Mouse (Mus musculus): ENCODE measurements around the gene Sprtn. TPM values are rescaled to one million over a fixed set of nuclear protein-coding genes. Genes with fewer than 3 reads are reported as not detected.

Sprtn gene
- polyA plus RNA-seq, 1 experiment from 2014 or later = 6.9 TPM

GRCm38 (mm10) chr8:124910349-124910748, 12.7 kb downstream of the Sprtn start:
- ATAC-seq (no peak), DNase-seq (ENCODE audit: low spot score) (no peak)
- TF ChIP-seq CTCF (IDR thresholded peaks at IDR 0.05) (no peak), EP300 (IDR thresholded peaks at IDR 0.05) (no peak)
- Histone ChIP-seq H3K27ac (ENCODE audit: low read length) (no peak overlapping the region), H3K9me3 (ENCODE audit: low read length) (no peaks in the 10 kb centered on the region), H3K36me3 (ENCODE audit: insufficient read depth, low read length) (peaks cover 23% of the 10 kb centered on the region), H3K4me1 (ENCODE audit: insufficient read depth, low read depth, low read length) (0 out of 2 replicates have a peak, but pooled peaks cover 4% of the 10 kb centered on the region), H3K27me3 (replicated peaks; ENCODE audit: insufficient read depth, low read length) (no peaks in the 10 kb centered on the region), H3K4me3 (ENCODE audit: low read depth, low read length) (no peak overlapping the region), H3K4me2 (replicated peaks; ENCODE audit: low read depth, low read length) (no peak overlapping the region), H3K9ac (replicated peaks; ENCODE audit: low read depth) (no peak overlapping the region)
- WGBS = 81% methylated on average over 10 of the region's 10 CpGs

DNA sequence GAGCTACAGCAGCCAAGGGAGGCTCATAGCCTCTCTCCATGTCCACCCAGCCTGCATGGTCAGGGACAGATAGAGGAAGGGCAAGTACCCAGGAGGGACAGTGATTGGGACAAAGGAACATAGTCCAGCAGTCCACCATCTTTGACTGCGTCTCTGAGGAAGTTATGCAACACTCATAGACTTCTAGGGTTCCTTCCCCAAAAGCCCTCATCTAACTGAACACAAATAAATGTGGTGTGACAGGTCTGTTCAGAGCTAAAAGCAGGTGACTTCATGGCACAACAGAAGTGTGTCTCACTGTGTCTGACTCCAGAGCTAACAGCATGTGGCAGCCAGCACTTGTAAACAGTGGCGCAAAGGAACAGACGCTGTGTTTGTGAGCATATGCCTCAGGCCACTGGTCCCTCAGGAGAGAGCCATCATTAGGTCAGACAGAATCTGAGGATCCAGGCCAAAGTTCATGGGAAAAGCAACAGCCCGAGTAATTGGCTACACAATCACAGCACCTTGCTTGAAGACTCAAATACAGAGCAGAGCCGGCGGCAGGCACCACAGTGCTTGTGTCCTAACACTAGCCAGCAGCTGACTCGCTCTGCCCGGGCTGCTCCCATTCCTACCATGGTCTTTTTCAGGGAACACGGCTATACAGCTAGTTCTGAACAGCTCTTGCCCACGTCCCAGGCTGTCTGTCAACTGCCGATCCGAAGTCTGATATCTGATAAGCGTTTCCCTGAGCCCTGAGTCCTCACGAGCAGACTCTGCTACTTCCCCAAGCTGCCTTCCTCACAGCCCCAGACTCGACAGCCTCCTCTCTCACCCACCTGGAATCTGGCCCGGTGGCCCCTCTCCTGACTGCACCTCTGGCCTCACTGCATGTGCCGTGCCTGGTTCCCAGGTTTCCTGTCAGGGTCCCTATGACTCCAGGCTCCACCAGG, 14.5 kb downstream of the Sprtn start:
- peak overlapping the region; percentile 26; the same call in 1 of the 2 replicates for H3K27ac ChIP-seq (ENCODE audit: low read length)
- no peaks in the 10 kb centered on the region for H3K4me1 ChIP-seq (ENCODE audit: insufficient read depth, low read depth, low read length)
- peaks cover 21% of the 10 kb centered on the region for H3K36me3 ChIP-seq (ENCODE audit: insufficient read depth, low read length)
- H3K4me3 ChIP-seq (ENCODE audit: low read depth, low read length) = no peak overlapping the region
- peak; percentile 57 for ATAC-seq
- H3K9me3 ChIP-seq (ENCODE audit: low read length) = no peaks in the 10 kb centered on the region
- no peak for TF ChIP-seq CTCF (IDR thresholded peaks at IDR 0.05)
- TF ChIP-seq EP300 (IDR thresholded peaks at IDR 0.05) = no peak
- H3K27me3 ChIP-seq (replicated peaks; ENCODE audit: insufficient read depth, low read length) = no peaks in the 10 kb centered on the region
- no peak overlapping the region for H3K4me2 ChIP-seq (replicated peaks; ENCODE audit: low read depth, low read length)
- WGBS = 73% methylated on average over 17 of the region's 17 CpGs
- H3K9ac ChIP-seq (replicated peaks; ENCODE audit: low read depth) = no peak overlapping the region
- peak; percentile 37 for DNase-seq (ENCODE audit: low spot score)

DNA sequence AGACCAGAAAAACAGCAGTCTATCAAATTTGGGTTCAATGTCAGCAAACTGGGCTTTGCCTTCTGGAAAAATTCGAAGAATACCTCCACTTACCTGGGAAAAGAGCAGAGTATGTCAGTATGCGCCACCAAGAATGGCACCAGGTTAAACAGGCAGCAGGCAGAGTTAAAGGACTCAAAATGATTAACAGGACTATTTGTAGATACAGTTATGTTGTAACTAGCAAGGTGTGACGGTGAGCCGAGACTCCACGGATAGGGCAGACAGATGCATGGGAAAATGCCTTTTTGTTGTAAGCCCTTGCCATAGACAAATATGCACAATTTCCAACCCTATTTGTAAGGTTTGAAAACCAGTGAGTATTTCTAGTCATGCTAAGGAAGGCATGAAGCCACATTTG, 16.4 kb downstream of the Sprtn start:
- no peak overlapping the region for H3K9ac ChIP-seq (replicated peaks; ENCODE audit: low read depth)
- no peaks in the 10 kb centered on the region for H3K27me3 ChIP-seq (replicated peaks; ENCODE audit: insufficient read depth, low read length)
- H3K36me3 ChIP-seq (ENCODE audit: insufficient read depth, low read length) = peaks cover 21% of the 10 kb centered on the region
- TF ChIP-seq CTCF (IDR thresholded peaks at IDR 0.05) (no peak), EP300 (IDR thresholded peaks at IDR 0.05) (no peak)
- H3K27ac ChIP-seq (ENCODE audit: low read length) = no peak overlapping the region
- DNase-seq (ENCODE audit: low spot score) (no peak), ATAC-seq (no peak)
- H3K4me3 ChIP-seq (ENCODE audit: low read depth, low read length) = no peak overlapping the region
- no peak overlapping the region for H3K4me2 ChIP-seq (replicated peaks; ENCODE audit: low read depth, low read length)
- 95% methylated on average over 5 of the region's 5 CpGs for WGBS
- H3K4me1 ChIP-seq (ENCODE audit: insufficient read depth, low read depth, low read length) = no peaks in the 10 kb centered on the region
- H3K9me3 ChIP-seq (ENCODE audit: low read length) = no peaks in the 10 kb centered on the region

GRCm38 (mm10) chr8:124917741-124918484, 20.2 kb downstream of the Sprtn start:
- Histone ChIP-seq H3K27me3 (replicated peaks; ENCODE audit: insufficient read depth, low read length) (no peaks in the 10 kb centered on the region), H3K9ac (replicated peaks; ENCODE audit: low read depth) (no peak overlapping the region), H3K9me3 (ENCODE audit: low read length) (no peaks in the 10 kb centered on the region), H3K27ac (ENCODE audit: low read length) (no peak overlapping the region), H3K4me2 (replicated peaks; ENCODE audit: low read depth, low read length) (no peak overlapping the region), H3K4me1 (ENCODE audit: insufficient read depth, low read depth, low read length) (peaks cover 5% of the 10 kb centered on the region; the same call in 1 of the 2 replicates), H3K4me3 (ENCODE audit: low read depth, low read length) (no peak overlapping the region), H3K36me3 (ENCODE audit: insufficient read depth, low read length) (peaks cover 13% of the 10 kb centered on the region)
- WGBS = 80% methylated on average over 18 of the region's 18 CpGs
- TF ChIP-seq EP300 (IDR thresholded peaks at IDR 0.05) (no peak), CTCF (IDR thresholded peaks at IDR 0.05) (no peak)
- no peak for DNase-seq (ENCODE audit: low spot score)
- ATAC-seq = no peak

GRCm38 (mm10) chr8:124921369-124922279, 23.9 kb downstream of the Sprtn start:
- WGBS = 32% methylated on average over 18 of the region's 18 CpGs
- peak overlapping the region; percentile 41 for H3K4me2 ChIP-seq (replicated peaks; ENCODE audit: low read depth, low read length)
- TF ChIP-seq CTCF (IDR thresholded peaks at IDR 0.05) (peak; percentile 24; the same call in 1 of the 2 replicates), EP300 (IDR thresholded peaks at IDR 0.05) (peak; percentile 40; the same call in 1 of the 2 replicates)
- no peaks in the 10 kb centered on the region for H3K36me3 ChIP-seq (ENCODE audit: insufficient read depth, low read length)
- DNase-seq (ENCODE audit: low spot score) = peak; percentile 65
- H3K27me3 ChIP-seq (replicated peaks; ENCODE audit: insufficient read depth, low read length) = no peaks in the 10 kb centered on the region
- H3K9me3 ChIP-seq (ENCODE audit: low read length) = no peaks in the 10 kb centered on the region
- H3K9ac ChIP-seq (replicated peaks; ENCODE audit: low read depth) = no peak overlapping the region
- H3K4me3 ChIP-seq (ENCODE audit: low read depth, low read length) = no peak overlapping the region
- H3K4me1 ChIP-seq (ENCODE audit: insufficient read depth, low read depth, low read length) = peaks cover 5% of the 10 kb centered on the region
- ATAC-seq = peak; percentile 41
- peak overlapping the region; percentile 34 for H3K27ac ChIP-seq (ENCODE audit: low read length)
